Mouse (Mus musculus) left cerebral cortex, adult 11 months (tissue): ENCODE measurements around the gene Mepe.

Experiments used
- DNase-seq: peaks from one replicate; pipeline ENCODE4 v3.0.0; 2022; ENCODE audit warnings: low spot score

The Mepe gene

DNA sequence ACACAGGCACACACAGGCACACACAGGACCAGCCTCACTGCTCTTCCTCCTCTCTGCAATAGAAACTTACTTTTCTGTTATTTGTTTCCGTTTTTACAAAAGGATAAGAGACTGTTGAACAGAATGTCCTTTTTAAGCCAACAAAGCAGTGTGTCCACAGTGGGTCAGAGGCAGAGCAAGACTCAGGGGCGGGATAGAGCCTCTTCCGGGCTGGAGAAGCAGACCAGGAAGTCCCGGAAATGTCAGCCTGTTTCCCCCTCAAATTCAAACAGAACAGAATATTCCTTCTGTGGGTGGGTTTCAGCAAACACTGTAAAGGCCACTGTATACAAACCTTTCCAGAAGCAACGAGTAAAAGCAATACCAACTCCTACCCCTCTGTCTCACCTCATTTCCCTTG lies 26.7 kb downstream of the Mepe start:
- DNase-seq = no peak

DNA sequence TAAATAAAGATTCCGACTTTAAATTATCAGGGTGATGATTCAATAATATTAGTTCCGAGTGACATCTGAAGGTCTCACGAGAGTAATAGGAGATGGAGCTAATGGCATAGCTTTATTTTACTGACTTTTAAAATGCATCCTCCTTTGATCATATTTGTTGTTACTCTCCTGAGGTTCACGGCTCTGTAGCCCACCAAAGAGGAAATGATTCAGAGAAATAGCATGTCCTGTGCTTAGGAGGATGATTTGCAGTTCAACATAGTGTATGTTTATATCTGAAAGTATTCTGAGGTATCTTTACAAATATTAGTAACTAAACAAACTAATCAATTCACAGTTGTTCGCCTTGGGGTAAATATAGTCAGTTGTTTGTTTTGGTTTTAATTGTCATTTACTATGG lies 32.4 kb downstream of the Mepe start:
- DNase-seq = no peak

DNA sequence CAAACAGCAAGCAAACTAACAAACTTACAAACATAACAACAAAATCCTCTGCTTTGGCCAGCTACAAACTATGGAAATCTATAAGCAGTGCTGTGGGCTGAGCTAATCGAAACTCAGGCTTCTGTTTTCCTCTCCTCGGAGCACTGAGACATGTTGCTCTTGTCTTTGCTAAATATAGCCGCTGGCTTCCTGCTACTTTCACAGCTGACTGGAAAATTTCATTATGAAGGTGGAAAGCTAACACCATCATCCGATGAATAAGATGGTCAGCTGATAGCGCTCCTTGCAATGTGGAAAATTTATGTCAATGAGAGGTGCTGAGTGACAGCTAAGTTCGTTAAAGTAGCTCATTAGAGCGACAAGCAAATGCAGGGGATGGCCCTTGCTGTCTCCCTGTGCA lies 33.5 kb downstream of the Mepe start:
- peak; percentile 23 for DNase-seq

DNA sequence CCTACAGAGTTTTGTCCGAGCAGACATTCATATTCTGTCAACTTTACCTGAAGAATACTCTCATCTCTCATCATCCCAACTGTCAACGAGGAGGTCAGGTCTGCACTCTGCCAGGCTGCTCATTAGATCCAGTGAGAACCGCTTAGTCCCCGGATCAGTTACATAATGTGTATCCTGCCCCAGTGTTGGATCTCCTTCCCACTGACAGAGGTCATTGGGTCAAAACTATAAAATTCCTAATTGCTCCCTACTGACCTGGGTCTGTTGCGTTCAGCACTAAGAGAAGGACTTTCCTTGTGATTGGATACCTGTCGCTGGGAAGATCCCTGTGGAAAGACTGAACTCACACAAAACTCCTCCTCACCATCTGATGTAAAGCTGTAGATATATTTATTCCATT lies 34.1 kb downstream of the Mepe start:
- DNase-seq = no peak

DNA sequence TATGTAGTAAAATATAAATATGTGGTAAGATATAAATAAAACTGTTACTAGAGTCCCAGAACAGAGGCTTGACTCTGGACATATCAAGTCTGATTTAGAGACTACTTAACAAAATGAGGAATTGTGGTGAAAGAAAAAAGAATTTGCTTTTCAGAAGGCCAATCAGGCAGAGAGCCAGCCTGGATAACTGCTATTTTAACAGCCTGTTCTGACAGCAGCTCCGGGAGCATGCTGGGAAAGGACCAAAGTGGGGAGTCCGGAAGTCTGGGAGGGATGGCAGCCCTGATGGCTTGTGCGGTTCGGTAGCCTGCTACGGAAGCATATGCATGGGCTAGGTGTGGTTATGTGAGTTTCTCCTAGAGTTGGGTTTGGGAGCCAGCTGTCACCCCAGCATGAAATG lies 45.5 kb downstream of the Mepe start:
- no peak for DNase-seq

DNA sequence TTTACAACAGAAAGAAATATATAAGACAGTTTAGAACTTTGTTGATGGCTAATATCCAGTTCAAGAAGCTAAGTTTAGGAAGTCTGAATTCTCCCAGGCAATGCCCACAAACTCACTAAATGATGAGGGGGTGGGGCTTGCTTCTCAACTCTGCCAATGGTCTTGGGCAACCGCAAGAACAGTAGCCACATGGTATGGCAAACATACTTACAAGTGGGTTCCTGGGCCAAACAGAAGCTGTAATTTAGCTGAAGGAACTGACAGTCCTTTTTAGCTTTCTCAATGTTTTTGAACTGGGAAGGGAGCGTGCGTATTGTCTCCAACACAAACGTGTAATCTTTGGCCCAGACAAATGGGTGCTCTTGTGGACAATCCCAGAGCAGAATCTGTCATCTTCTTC lies 46.2 kb downstream of the Mepe start:
- no peak for DNase-seq

DNA sequence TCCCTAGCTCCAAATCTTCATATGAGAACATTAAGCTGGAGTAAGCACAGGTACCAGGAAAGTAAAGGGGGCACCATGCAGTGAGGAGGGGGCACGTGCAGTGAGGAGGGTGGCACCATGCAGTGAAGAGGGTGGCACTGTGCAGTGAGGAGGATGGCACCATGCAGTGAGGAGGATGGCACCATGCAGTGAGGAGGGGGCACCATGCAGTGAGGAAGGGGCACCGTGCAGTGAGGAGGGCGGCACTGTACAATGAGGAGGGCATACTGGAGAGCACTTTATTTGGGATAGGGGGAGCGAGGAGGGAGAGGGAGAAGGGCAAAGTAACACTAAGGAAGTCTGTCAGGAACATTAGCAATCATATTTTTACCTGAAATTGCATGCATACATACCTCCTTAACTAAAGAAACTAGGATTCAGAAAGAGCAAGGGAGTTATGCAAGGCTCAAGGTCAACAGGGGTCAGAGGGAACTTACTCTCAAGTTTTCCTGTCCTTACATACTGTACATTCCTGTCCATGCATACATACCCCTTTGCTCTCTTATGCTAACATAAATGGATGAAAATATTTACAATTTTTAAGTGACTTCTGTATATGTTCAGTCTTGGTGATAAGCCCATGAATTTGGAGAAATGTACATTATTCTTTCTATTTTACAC lies 48.6 kb downstream of the Mepe start:
- no peak for DNase-seq

DNA sequence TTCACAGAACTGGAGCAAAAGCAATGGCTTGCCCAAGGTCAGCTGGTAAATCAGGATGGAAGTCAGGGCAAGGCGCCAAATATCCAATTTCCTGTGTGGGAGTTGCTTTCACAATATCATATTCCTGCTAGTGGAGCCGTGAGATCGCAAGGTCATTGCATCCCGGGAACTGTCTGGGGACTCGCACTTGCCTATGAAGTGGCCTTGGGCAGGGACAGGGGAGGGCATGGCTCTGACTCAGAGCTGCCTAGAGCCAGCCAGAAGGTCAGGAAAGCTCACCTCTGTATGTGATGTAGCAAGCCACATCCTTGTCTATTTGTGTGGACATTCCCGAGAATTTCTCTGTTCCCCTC lies 49.2 kb downstream of the Mepe start:
- no peak for DNase-seq

DNA sequence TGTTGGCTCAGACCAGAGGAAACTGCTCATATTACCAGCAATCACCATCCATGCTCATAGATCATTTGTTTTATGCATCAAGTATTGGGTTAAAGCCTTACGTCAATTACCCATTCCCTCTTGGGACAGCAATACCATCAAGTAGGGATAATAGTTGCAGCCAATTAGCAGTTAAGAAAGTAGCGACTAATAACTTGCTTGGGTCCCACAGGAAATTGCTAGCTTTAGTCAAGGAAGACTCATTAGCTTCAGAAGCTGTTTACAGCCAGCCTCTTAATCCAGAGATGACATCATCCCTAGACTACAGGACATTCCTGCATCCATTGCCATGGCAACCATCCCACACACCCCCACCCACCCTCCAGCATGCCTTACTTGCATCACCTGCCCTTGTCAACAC lies 50.0 kb downstream of the Mepe start:
- DNase-seq = no peak

DNA sequence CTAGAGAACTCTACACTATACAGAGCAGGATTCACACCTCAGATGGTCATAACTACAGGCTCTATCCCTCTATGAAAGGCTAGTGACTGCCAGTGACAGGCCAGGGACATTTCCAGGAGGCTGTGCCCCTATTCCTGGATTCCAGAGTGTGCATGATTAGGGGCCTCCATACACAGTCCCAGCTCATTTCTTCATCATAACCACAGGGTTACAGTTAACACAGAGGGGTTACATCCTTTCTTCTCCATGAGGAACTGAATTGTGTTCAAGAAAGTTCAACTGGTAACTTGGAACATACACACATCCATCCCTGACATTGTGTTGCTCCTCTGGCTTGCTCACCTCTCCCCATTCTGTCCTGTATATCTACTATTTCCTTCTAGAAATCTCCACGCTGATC lies 51.8 kb downstream of the Mepe start:
- no peak for DNase-seq

DNA sequence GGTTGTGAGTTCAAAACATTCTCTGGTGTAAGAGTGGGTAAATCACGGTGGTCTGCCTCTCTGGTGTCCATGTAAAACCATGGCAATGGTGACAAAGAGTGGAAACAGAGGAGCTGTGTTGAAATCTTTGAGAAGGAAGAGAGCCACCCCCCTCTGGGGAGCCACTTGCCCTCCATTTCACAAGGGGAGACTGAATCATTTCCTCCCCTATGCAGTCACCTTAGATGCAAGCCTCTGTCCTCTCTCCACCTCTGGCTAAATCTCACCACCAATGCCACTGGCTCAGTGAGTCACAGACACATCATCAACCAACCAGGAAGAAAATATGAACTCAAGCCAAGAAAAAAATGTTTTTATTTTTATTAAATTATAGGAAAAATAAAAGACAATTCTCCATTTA lies 55.4 kb downstream of the Mepe start:
- no peak for DNase-seq

DNA sequence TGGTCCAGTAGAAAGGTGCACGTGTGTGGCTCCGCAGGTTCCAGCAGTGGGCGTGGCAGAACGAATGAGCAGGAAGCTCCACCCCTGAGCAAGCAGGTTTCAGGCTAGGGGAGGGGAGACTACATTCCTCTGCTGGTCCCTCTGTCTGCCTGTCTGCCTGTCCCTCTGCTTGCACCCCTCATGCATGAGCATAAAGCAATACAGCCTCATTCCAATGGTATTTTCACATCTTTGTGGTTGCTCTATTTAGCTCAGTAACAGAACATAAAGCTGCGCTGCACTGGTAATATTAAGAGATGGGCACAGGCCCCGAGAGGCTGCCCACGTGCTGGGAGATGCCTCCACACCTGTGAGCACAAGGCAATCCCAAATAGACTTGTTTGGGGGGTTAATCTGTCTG lies 56.5 kb downstream of the Mepe start:
- DNase-seq = no peak

DNA sequence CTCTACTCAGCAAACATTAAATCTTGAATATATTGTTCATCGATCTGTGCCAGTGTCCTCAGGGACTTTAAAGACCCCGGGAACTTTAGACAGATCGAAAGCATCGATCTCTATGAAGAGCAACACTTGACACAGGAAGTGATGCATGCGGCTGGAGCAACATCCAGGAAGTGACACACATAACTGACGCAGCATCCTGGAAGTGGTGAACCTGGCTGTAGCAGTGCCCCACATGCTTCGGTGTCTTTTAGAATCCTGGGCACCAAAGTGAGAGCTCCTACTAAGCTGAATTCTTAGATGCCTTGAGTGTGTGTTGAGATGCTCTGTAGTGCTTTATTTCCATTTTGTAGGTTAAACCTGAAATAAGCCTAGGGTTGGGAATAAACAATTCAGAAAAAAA lies 59.4 kb downstream of the Mepe start:
- no peak for DNase-seq

DNA sequence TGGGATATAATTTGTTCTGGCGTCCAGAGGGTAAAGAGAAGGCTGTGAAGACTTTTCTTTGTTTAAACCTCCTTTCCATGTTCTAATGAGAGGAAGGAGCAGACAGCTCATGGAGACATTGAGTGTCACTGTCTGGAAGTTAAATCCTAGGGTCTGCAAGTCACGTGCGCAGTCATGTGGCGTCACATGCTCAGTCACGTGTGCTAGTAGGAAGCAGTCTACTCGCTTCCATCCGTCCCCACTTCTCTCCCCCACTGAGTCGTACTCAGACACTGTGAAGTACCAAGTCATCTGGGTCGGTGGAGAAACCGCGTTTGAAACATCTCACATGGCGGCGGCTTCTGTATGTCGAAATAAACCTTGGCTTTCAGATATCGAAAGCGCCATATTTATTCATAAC lies 60.4 kb downstream of the Mepe start:
- DNase-seq = no peak

DNA sequence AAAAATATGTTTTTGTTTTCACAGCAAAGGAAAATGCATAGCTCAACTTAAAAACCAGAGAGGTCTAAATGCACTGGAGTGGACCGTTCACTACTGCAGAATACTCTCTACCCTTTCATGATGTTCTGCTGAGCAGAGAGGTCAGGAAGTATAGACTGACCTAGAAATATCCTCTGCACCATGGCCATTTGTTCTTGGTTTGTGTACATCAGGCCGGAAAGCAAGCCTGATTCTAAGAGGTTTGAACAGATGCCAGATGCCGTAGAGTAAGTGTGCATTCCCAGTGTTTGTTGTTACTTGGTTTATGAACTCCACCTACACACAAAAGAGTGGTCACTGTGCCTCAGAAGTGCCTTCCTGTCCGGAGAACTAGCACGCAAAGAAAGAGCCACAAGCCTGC lies 61.8 kb downstream of the Mepe start:
- DNase-seq = no peak
